Mouse (Mus musculus): ENCODE measurements around the gene Aldh3b2.

DNA sequence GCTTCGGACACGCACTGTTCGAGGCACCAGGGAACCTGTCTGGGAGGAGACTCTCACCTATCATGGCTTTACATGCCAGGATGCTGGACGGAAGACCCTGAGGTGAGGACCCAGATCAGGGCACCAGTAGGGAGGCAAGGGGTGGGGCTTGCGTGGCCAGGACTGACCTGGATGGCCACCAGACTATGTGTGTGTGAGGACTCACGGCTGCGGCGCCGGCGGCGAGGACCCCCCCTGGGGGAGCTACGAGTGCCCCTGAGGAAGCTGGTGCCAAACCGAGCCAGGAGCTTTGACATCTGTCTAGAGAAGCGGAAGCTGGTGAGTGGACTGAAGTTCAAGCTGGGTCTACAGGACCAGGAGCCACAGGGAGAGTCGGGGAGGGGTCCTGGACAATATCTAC is 32.2 kb downstream of the Aldh3b2 start:
- no peak for TF ChIP-seq GATA1 (IDR thresholded peaks at IDR 0.05; ENCODE audit: low read length)
- TF ChIP-seq TAL1 (IDR thresholded peaks at IDR 0.05; ENCODE audit: low read length): no peak
